Mouse (Mus musculus) limb, embryonic 14.5 days (tissue): ENCODE measurements around the gene Apol9b. TPM values are rescaled to one million over a fixed set of nuclear protein-coding genes. Genes with fewer than 3 reads are reported as not detected.

Experiments
- ATAC-seq: fragments of 200-750 bp; cut with Nextera tagmentation; 2 replicates; pipeline ENCODE4 v1.8.0; 2017; ENCODE audit warnings: low read depth, moderate number of reproducible peaks, moderate TSS enrichment; ENCODE audit not compliant: low FRiP score
- DNase-seq: peaks from one replicate; pipeline ENCODE4 v3.0.0-alpha.2; 2015; ENCODE audit warnings: low spot score
- H3K27ac ChIP-seq: fragments of 300-500 bp; sonication (generic); replicated peaks from 2 replicates; pipeline ENCODE4 v1.5.1; 2014; ENCODE audit warnings: low read depth, mild to moderate bottlenecking, low read length, moderate library complexity, mixed read lengths
- H3K27me3 ChIP-seq: fragments of 300-500 bp; sonication (generic); 2 replicates; pipeline ENCODE4 v1.6.1; 2014; ENCODE audit warnings: low read length, mixed read lengths; ENCODE audit not compliant: control insufficient read depth, insufficient read depth
- H3K36me3 ChIP-seq: fragments of 300-500 bp; sonication (generic); 2 replicates; pipeline ENCODE4 v1.6.1; 2014; ENCODE audit warnings: mild to moderate bottlenecking, low read length, moderate library complexity, mixed read lengths; ENCODE audit not compliant: control insufficient read depth, insufficient read depth
- H3K4me1 ChIP-seq: fragments of 300-500 bp; sonication (generic); 2 replicates; pipeline ENCODE4 v1.6.1; 2014; ENCODE audit warnings: antibody characterized with exemption, low read length, mixed read lengths; ENCODE audit not compliant: control insufficient read depth, insufficient read depth
- H3K4me2 ChIP-seq: fragments of 300-500 bp; sonication (generic); replicated peaks from 2 replicates; pipeline ENCODE4 v1.6.1; 2014; ENCODE audit warnings: low read depth, mild to moderate bottlenecking, low read length, moderate library complexity; ENCODE audit not compliant: severe bottlenecking
- H3K4me3 ChIP-seq: fragments of 300-500 bp; sonication (generic); replicated peaks from 2 replicates; pipeline ENCODE4 v1.5.1; 2014; ENCODE audit warnings: low read length
- H3K9ac ChIP-seq: fragments of 300-500 bp; sonication (generic); 2 replicates; pipeline ENCODE4 v1.6.1; 2014; ENCODE audit warnings: mild to moderate bottlenecking, low read depth, low read length, moderate library complexity; ENCODE audit not compliant: severe bottlenecking
- H3K9me3 ChIP-seq: fragments of 300-500 bp; sonication (generic); 2 replicates; pipeline ENCODE4 v1.6.1; 2016; ENCODE audit warnings: low read length; ENCODE audit not compliant: control insufficient read depth
- POLR2A ChIP-seq: fragments of 200-500 bp; IDR thresholded peaks from 2 replicates; pipeline ENCODE4 v1.8.0; 2012; ENCODE audit warnings: inconsistent platforms, mild to moderate bottlenecking, moderate library complexity, borderline replicate concordance; ENCODE audit not compliant: insufficient read depth, insufficient read length; ENCODE audit errors: extremely low read depth
- WGBS: fragments of 180-500 bp; shearing (Covaris S2); extraction: QIAGEN DNeasy Blood & Tissue Kit; methylation state at CpG from one replicate; pipeline ENCODE4 v1.1.7; 2014; 5-methylcytosine and 5-hydroxymethylcytosine counted together
- polyA plus RNA-seq, 2 experiments: library from polyadenylated mRNA; depleted of rRNA in 1 of 2; stranded (reverse) in 1 of 2; unstranded in 1 of 2; fragments of >200 nt; fragmentation: Nextera tagmentation in 1 of 2; extraction: Ambion mirVana in 1 of 2; gene quantifications; 2 replicates each; pipeline versions ENCODE4 v1.2.1 to v1.2.3; 2012 to 2014

Apol9b gene
- polyA plus RNA-seq, 2 experiments: 0.09 TPM; not detected in 1

DNA sequence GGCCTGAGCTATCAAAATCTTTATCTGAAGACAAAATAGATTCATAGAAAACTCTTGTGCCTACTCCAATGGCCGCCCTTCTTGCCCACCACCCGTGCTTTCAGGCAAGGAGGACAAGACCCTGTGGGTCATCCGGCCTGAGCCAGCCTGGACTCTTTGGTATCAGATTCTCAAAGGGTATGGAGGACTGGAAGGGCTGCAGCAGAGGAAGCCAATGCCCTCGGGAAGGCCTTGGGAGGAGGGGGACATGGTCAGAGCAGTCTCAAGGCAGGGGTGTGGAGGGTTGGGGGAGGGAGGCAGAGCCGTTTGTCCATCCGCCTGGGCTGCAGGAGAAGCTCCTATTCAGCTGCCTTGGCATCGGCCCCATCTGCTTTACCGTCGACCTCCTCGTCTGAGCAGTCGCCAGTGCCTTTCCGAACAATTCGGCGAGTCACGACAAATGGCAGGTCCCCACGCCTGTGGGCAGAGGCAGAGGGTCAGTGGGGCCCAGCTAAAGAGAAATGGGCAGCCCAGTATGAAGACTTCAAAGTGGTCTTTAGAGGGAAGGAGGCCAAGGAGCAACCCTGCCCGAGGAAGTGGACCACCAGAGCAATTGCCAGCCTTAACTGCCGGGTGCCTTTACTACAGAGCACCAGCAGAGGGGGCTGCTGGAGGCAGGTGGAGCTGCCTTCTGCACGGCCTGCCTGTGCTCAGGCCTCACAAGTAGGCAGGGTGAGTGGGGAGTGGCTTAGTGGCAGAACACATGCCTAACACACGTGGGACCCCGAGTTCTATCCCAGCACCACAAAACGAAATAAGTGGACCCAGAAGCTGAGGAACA lies 32.9 kb downstream of the Apol9b start:
- TF ChIP-seq POLR2A: no peak
- Histone ChIP-seq H3K4me1 (no peaks in the 10 kb centered on the region), H3K27ac (no peak overlapping the region), H3K4me2 (no peak overlapping the region), H3K4me3 (no peak overlapping the region), H3K9me3 (no peaks in the 10 kb centered on the region), H3K27me3 (no peaks in the 10 kb centered on the region), H3K9ac (no peak overlapping the region), H3K36me3 (peaks cover 65% of the 10 kb centered on the region)
- ATAC-seq (no peak), DNase-seq (peak; percentile 36)
- WGBS: 72% methylated on average over 22 of the region's 22 CpGs

- no peak overlapping the region for H3K27ac ChIP-seq
- no peak overlapping the region for H3K4me2 ChIP-seq
- peaks cover 77% of the 10 kb centered on the region for H3K36me3 ChIP-seq
- no peaks in the 10 kb centered on the region for H3K27me3 ChIP-seq
- no peaks in the 10 kb centered on the region for H3K9me3 ChIP-seq
- no peak overlapping the region for H3K4me3 ChIP-seq
- H3K9ac ChIP-seq: no peak overlapping the region
- no peak for DNase-seq
- H3K4me1 ChIP-seq: no peaks in the 10 kb centered on the region
- WGBS: 88% methylated on average over 16 of the region's 16 CpGs
- ATAC-seq: no peak
- TF ChIP-seq POLR2A: no peak
Observed at GRCm38 (mm10) chr15:77763050-77763449, 34.2 kb downstream of the Apol9b start.

DNA sequence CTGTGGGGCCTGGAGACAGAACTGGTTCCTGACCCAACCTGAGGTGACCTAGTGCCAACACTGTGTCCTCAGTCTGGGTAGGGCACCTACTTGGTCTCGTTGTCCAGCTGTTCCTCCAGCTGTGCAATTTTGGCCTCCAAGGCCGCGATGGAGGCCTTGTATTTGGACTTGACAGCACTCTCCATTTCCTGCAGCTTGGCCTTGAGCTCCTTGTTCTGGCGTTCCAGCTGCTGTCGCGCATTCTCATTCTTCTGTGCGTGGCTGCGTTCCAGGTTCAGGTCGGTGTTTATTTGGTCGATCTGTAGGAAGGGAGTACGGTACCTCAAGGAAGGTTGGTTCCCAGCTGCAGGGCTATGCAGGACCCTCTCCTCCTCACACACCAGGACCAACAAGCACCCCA lies 34.9 kb downstream of the Apol9b start:
- 81% methylated on average over 11 of the region's 11 CpGs for WGBS
- TF ChIP-seq POLR2A: no peak
- Histone ChIP-seq H3K27me3 (no peaks in the 10 kb centered on the region), H3K4me2 (no peak overlapping the region), H3K36me3 (peaks cover 84% of the 10 kb centered on the region), H3K9ac (no peak overlapping the region), H3K9me3 (no peaks in the 10 kb centered on the region), H3K4me1 (no peaks in the 10 kb centered on the region), H3K4me3 (no peak overlapping the region), H3K27ac (peak overlapping the region; percentile 52; the same call in 1 of the 2 replicates)
- DNase-seq (no peak), ATAC-seq (no peak)

GRCm38 (mm10) chr15:77764391-77765006 lies 35.7 kb downstream of the Apol9b start:
- TF ChIP-seq POLR2A: no peak
- Histone ChIP-seq H3K36me3 (peaks cover 92% of the 10 kb centered on the region), H3K27ac (peak overlapping the region; percentile 52), H3K4me2 (no peak overlapping the region), H3K9me3 (no peaks in the 10 kb centered on the region), H3K4me1 (no peaks in the 10 kb centered on the region), H3K27me3 (no peaks in the 10 kb centered on the region), H3K4me3 (no peak overlapping the region), H3K9ac (no peak overlapping the region)
- ATAC-seq (peak; percentile 75), DNase-seq (peak; percentile 75)
- WGBS: 68% methylated on average over 13 of the region's 13 CpGs

DNA sequence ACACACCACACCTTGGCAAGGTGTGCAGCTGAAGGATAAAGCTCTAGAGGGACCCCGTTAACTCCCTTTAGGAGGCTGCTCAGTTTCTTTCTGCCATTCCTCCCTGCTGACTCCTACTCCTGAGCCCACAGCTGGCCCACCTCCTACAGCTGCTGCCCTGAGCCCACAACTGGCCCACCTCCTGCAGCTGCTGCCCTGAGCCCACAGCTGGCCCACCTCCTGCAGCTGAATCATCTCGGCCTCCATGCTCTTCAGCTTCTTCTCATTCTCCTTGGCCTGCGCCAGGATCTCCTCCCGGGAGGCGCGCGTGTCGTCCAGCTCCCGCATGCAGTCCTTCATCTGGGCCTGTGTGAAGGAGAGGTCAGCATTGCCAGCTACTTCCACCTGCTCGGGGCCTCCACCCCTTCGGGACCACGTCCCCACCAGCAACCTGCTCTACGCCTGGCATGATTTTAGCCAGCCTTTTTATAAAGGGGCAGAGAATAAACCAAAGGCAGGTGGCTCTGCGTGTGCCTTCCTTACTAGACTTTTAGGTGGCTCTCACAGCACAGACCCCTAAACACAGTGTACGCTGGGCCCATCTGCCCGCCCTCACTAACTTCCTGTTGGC lies 36.8 kb downstream of the Apol9b start:
- no peak overlapping the region for H3K4me3 ChIP-seq
- no peak overlapping the region for H3K9ac ChIP-seq
- peaks cover 96% of the 10 kb centered on the region for H3K36me3 ChIP-seq
- H3K27ac ChIP-seq: no peak overlapping the region
- no peaks in the 10 kb centered on the region for H3K9me3 ChIP-seq
- H3K27me3 ChIP-seq: no peaks in the 10 kb centered on the region
- no peak for DNase-seq
- 88% methylated on average over 16 of the region's 16 CpGs for WGBS
- ATAC-seq: no peak
- no peaks in the 10 kb centered on the region for H3K4me1 ChIP-seq
- no peak overlapping the region for H3K4me2 ChIP-seq
- no peak for TF ChIP-seq POLR2A
